Mouse (Mus musculus): ENCODE data around the gene Aqp2. TPM values are rescaled to one million over a fixed set of nuclear protein-coding genes. Genes with fewer than 3 reads are reported as not detected.
A peak's percentile ranks its signal among the peaks of the same experiment; 100 is the strongest.

Aqp2 gene
- total and polyA plus RNA-seq, 3 experiments, result not detected

DNA sequence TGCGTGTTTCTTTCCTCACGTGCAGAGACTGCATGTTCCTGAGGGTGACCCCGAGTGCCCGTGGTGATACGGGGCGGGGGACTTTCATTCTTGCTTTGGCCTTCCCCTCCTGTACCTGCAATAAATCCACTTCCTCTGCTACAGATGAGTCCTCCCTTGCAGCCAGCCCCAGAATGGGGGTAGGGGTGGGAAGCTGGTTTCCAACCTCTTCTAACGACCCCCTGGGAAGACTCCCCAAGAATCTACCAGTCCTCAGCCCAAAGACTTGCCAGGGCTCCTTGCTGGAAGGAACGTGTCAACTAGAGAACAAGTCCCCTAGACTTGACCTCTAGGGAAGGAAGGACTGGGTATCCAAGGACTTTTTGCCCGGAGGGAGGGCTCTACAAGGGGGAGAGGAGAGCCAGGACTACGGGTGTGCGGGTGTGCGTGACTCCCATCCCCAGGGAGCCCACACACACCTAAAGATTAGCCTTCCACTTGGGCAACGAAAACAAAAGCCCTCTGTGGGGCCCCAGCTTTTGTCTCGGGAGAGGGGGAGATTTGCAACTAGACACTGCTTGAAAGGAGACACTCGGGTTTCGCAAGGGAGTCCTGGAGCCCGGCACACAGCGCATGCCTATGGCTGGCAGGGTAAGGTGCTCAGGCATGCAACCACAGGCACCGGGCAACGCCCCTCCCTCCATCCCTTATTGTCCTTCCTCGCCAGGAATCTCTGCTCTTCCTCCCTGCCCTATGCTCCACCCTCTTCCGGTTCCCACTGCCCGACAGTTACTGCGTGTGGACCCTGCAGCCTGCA, 5.8 kb downstream of the Aqp2 start:
- DNase-seq (ENCODE audit: extremely low read depth), result no peak
- Histone ChIP-seq H3K9me3 (replicated peaks; ENCODE audit: low read length) (peaks cover 9% of the 10 kb centered on the region), H3K27me3 (replicated peaks) (peaks cover 93% of the 10 kb centered on the region), H3K27ac (ENCODE audit: insufficient read depth, low read depth) (no peak overlapping the region), H3K9ac (ENCODE audit: insufficient read depth, low read depth) (no peak overlapping the region), H3K4me1 (ENCODE audit: control insufficient read depth in 1 of 2, insufficient read depth in 2 of 2) (peaks cover 3 to 6% of the 10 kb centered on the region in 2 experiments; a peak in 2 of 4 replicates), H3K4me3 (replicated peaks in 1 of 3; ENCODE audit: low read depth in 2 of 3, low read length in 2 of 3, poor library complexity in 1 of 3) (no peak overlapping the region), H3K4me2 (ENCODE audit: insufficient read depth, low read depth, poor library complexity, severe bottlenecking) (peak overlapping the region; percentile 39), H3K79me2 (replicated peaks; ENCODE audit: control insufficient read depth, extremely low read depth, insufficient read depth, poor library complexity, severe bottlenecking) (no peaks in the 10 kb centered on the region), H3K36me3 (replicated peaks in 1 of 2; ENCODE audit: control insufficient read depth in 1 of 2, insufficient read depth in 1 of 2, low read length in 1 of 2) (no peaks in the 10 kb centered on the region)
- TF ChIP-seq NELFE (IDR thresholded peaks at IDR 0.05; ENCODE audit: low read depth, low read length) (no peak), NRF1 (IDR thresholded peaks at IDR 0.05; ENCODE audit: low read depth, low read length) (peak; percentile 71), MAX (IDR thresholded peaks at IDR 0.05; ENCODE audit: low read length) (no peak)
- in situ Hi-C loops (cut with MboI; ENCODE audit: low pct_ligation_motif_present, low pct_unique_long_range_greater_than_20kb, low sequenced_read_pairs) (no loop called here), dilution Hi-C loops (cut with MboI; ENCODE audit: extremely low pct_ligation_motif_present, extremely low pct_unique_long_range_greater_than_20kb, low sequenced_read_pairs) (no loop called here)

- in situ Hi-C loops (cut with MboI; ENCODE audit: low pct_ligation_motif_present, low pct_unique_long_range_greater_than_20kb, low sequenced_read_pairs), result no loop called here
- Histone ChIP-seq H3K27me3 (replicated peaks) (peaks cover 89% of the 10 kb centered on the region), H3K9me3 (replicated peaks; ENCODE audit: low read length) (peaks cover 11% of the 10 kb centered on the region), H3K27ac (ENCODE audit: insufficient read depth, low read depth) (no peak overlapping the region), H3K4me1 (ENCODE audit: control insufficient read depth in 1 of 2, insufficient read depth in 2 of 2) (peaks cover 3 to 6% of the 10 kb centered on the region in 2 experiments; a peak in 2 of 4 replicates), H3K9ac (ENCODE audit: insufficient read depth, low read depth) (no peak overlapping the region), H3K4me3 (replicated peaks in 1 of 3; ENCODE audit: low read depth in 2 of 3, low read length in 2 of 3, poor library complexity in 1 of 3) (no peak overlapping the region), H3K79me2 (replicated peaks; ENCODE audit: control insufficient read depth, extremely low read depth, insufficient read depth, poor library complexity, severe bottlenecking) (no peaks in the 10 kb centered on the region), H3K4me2 (ENCODE audit: insufficient read depth, low read depth, poor library complexity, severe bottlenecking) (no peak overlapping the region), H3K36me3 (replicated peaks in 1 of 2; ENCODE audit: control insufficient read depth in 1 of 2, insufficient read depth in 1 of 2, low read length in 1 of 2) (no peaks in the 10 kb centered on the region)
- dilution Hi-C loops (cut with MboI; ENCODE audit: extremely low pct_ligation_motif_present, extremely low pct_unique_long_range_greater_than_20kb, low sequenced_read_pairs), result no loop called here
- DNase-seq (ENCODE audit: extremely low read depth), result no peak
- TF ChIP-seq ZNF384 (IDR thresholded peaks at IDR 0.05; ENCODE audit: low read depth, low read length) (no peak), CTCF (conservative IDR thresholded peaks at IDR 0.05 in 1 of 2, IDR thresholded peaks at IDR 0.05 in 1 of 2; ENCODE audit: low read depth in 2 of 2, low read length in 2 of 2) (no peak), MEF2A (IDR thresholded peaks at IDR 0.05; ENCODE audit: borderline replicate concordance, low read depth, low read length) (no peak), TCF12 (IDR thresholded peaks at IDR 0.05; ENCODE audit: low read depth, low read length) (no peak), HCFC1 (IDR thresholded peaks at IDR 0.05; ENCODE audit: low read depth, low read length) (no peak), KAT2A (IDR thresholded peaks at IDR 0.05; ENCODE audit: insufficient replicate concordance, low read length) (no peak), ZC3H11A (IDR thresholded peaks at IDR 0.05; ENCODE audit: low read depth, low read length) (no peak), IRF4 (IDR thresholded peaks at IDR 0.05; ENCODE audit: low read depth, low read length) (no peak), BHLHE40 (IDR thresholded peaks at IDR 0.05; ENCODE audit: low read depth, low read length) (no peak), JUN (IDR thresholded peaks at IDR 0.05; ENCODE audit: insufficient read depth, low read depth, low read length) (no peak), POLR2A (IDR thresholded peaks at IDR 0.05; ENCODE audit: low read depth, low read length) (no peak), USF1 (IDR thresholded peaks at IDR 0.05; ENCODE audit: low read depth, low read length) (no peak), SMC3 (IDR thresholded peaks at IDR 0.05; ENCODE audit: low read depth, low read length) (no peak), EP300 (IDR thresholded peaks at IDR 0.05; ENCODE audit: low read length) (no peak), RAD21 (IDR thresholded peaks at IDR 0.05; ENCODE audit: low read depth, low read length) (no peak), MAZ (IDR thresholded peaks at IDR 0.05; ENCODE audit: low read depth, low read length) (no peak), CHD1 (IDR thresholded peaks at IDR 0.05; ENCODE audit: low read depth, low read length) (no peak), RCOR1 (conservative IDR thresholded peaks at IDR 0.05; ENCODE audit: low read depth, low read length) (no peak), NRF1 (IDR thresholded peaks at IDR 0.05; ENCODE audit: low read depth, low read length) (no peak)
Measured at GRCm38 (mm10) chr15:99585741-99586140, 6.9 kb downstream of the Aqp2 start.
